In genomic region chr6:52621731-52622480, GRCm38 (mm10) we compare ENCODE assay signal across 13 mouse cellular contexts. TPM values are rescaled to one million over a fixed set of nuclear protein-coding genes. Genes with fewer than 3 reads are reported as not detected.
DNase-seq lines count a peak whose midpoint lies in the region; ATAC-seq lines count a peak whose summit lies in the region.
"Had no signal": no experiment of that assay in that cellular context is flagged by ENCODE, and none has a peak within 500 bp of the region (broad histone marks: within the 10 kb centered on the region; RNA-seq: fewer than 3 reads in every experiment).

No protein-coding gene starts in this region.

- peak overlapping the region; percentile 75 for H3K27ac ChIP-seq in intestine, embryonic 14.5 days (ENCODE audit: low read depth)
- H3K27ac ChIP-seq: heart, embryonic 13.5 days; liver, embryonic 15.5 days had no signal

- H3K36me3 ChIP-seq in intestine, embryonic 14.5 days (ENCODE audit: control insufficient read depth, insufficient read depth, low read length), result peaks cover 18% of the 10 kb centered on the region; the same call in 1 of the 2 replicates

- no peaks in the 10 kb centered on the region for H3K27me3 ChIP-seq in intestine, embryonic 14.5 days (replicated peaks; ENCODE audit: control insufficient read depth, insufficient read depth, low read length)
- H3K27me3 ChIP-seq: heart, embryonic 13.5 days; liver, embryonic 15.5 days had no signal

- 33% methylated on average over 11 of the region's 11 CpGs for WGBS in intestine, embryonic 14.5 days

- no peak for ATAC-seq in intestine, embryonic 14.5 days (replicated peaks; ENCODE audit: low FRiP score, low TSS enrichment, low read depth)

- no peak overlapping the region for H3K4me3 ChIP-seq in intestine, embryonic 14.5 days (ENCODE audit: low read depth, low read length)
- H3K4me3 ChIP-seq: heart, embryonic 13.5 days; liver, embryonic 15.5 days had no signal

- 0 out of 2 replicates have a peak overlapping the region, but pooled peaks have one; percentile 4 for H3K4me2 ChIP-seq in intestine, embryonic 14.5 days (ENCODE audit: low read length)
- H3K4me2 ChIP-seq: heart, embryonic 13.5 days; liver, embryonic 15.5 days had no signal

- no peaks in the 10 kb centered on the region for H3K9me3 ChIP-seq in intestine, embryonic 14.5 days (ENCODE audit: control insufficient read depth, low read length)
- H3K9me3 ChIP-seq: heart, embryonic 13.5 days; liver, embryonic 15.5 days had no signal

- peak; percentile 5 for DNase-seq in adrenal gland, adult 8-10 months
- DNase-seq in adrenal gland, adult (ENCODE audit: inconsistent age in 2 of 2, low spot score in 1 of 2), result no peak
- peak; percentile 22 for DNase-seq in NIH3T3 (ENCODE audit: low read depth)
- DNase-seq in intestine, embryonic 14.5 days (ENCODE audit: low spot score), result no peak
- peak; percentile 54 for DNase-seq in lung, postnatal 25 days (ENCODE audit: low spot score)
- no peak for DNase-seq in right cerebral cortex, adult 18-20 months
- DNase-seq in right cerebral cortex, adult 2 months (ENCODE audit: low spot score in 2 of 2), result no peak
- DNase-seq in right cerebral cortex, postnatal 14 days, result no peak
- DNase-seq: B cell, adult 2 months; cerebellum, adult 11-12 months; layer of hippocampus, adult 9-11 months had no signal

- peaks cover 24% of the 10 kb centered on the region for H3K4me1 ChIP-seq in intestine, embryonic 14.5 days (replicated peaks; ENCODE audit: control insufficient read depth, insufficient read depth, low read length)
- H3K4me1 ChIP-seq: heart, embryonic 13.5 days had no signal

- no peak overlapping the region for H3K9ac ChIP-seq in intestine, embryonic 14.5 days (ENCODE audit: low read length)
- H3K9ac ChIP-seq: heart, embryonic 13.5 days; liver, embryonic 15.5 days had no signal

RNA-seq across cellular contexts. Expression of gene Hibadh, which starts 18.3 kb away (rescaled TPM):
- total RNA-seq in adrenal gland, adult 8-10 months (2022), result 100 to 1,000 TPM; 112 to 180 (median 143) TPM
- polyA plus RNA-seq in intestine, embryonic 14.5 days (2014; fragmentation: Nextera tagmentation; extraction: Ambion mirVana), result 69.2 and 76.0 TPM in 2 replicates

Comparison
In these comparisons a context has a peak if more than half of its experiments do, and no peak if none do; other contexts are left out.
1. DNase-seq: peak in adrenal gland, adult 8-10 months (single experiment), NIH3T3 (single experiment) and lung, postnatal 25 days (single experiment); none in adrenal gland, adult (0 of 2), intestine, embryonic 14.5 days (single experiment), right cerebral cortex, adult 18-20 months (single experiment), right cerebral cortex, adult 2 months (0 of 2) and right cerebral cortex, postnatal 14 days (single experiment).